Mouse (Mus musculus): ENCODE measurements at regions not wholly inside any gene's neighbourhood (a gene's known extent, or its start where the extent isn't known, plus 50 kb on each side); places are given as distances from the start of the nearest gene placed in this dataset.

GRCm38 (mm10) chrX:163452971-163453532 lies 96.4 kb downstream of the Grpr start:
- DNase-seq (ENCODE audit: low spot score), result no peak
- H3K9me3 ChIP-seq (replicated peaks), result no peaks in the 10 kb centered on the region
- no peaks in the 10 kb centered on the region for H3K36me3 ChIP-seq
- H3K4me3 ChIP-seq, result no peak overlapping the region
- 90% methylated on average over 8 of the region's 8 CpGs for WGBS
- H3K4me1 ChIP-seq, result no peaks in the 10 kb centered on the region
- peaks cover 72% of the 10 kb centered on the region for H3K27me3 ChIP-seq (ENCODE audit: low read depth, poor library complexity, severe bottlenecking)
- H3K27ac ChIP-seq (replicated peaks), result no peak overlapping the region

GRCm38 (mm10) chrX:163405586-163405985 lies 143.9 kb downstream of the Grpr start:
- Histone ChIP-seq H3K4me3 (no peak overlapping the region), H3K4me1 (peaks cover 3% of the 10 kb centered on the region; the same call in 1 of the 2 replicates), H3K36me3 (no peaks in the 10 kb centered on the region), H3K9me3 (replicated peaks) (no peaks in the 10 kb centered on the region), H3K27ac (replicated peaks) (no peak overlapping the region), H3K27me3 (ENCODE audit: low read depth, poor library complexity, severe bottlenecking) (peaks cover 66% of the 10 kb centered on the region)
- WGBS, result 37% methylated on average over 3 of the region's 3 CpGs
- peak; percentile 11 for DNase-seq (ENCODE audit: low spot score)

- Histone ChIP-seq H3K27me3 (ENCODE audit: low read depth, poor library complexity, severe bottlenecking) (peaks cover 71% of the 10 kb centered on the region), H3K36me3 (no peaks in the 10 kb centered on the region), H3K4me1 (no peaks in the 10 kb centered on the region), H3K27ac (replicated peaks) (no peak overlapping the region), H3K4me3 (no peak overlapping the region), H3K9me3 (replicated peaks) (no peaks in the 10 kb centered on the region)
- DNase-seq (ENCODE audit: low spot score), result no peak
- 88% methylated on average over 2 of the region's 2 CpGs for WGBS
Measured at GRCm38 (mm10) chrX:163386380-163386779, 163.1 kb downstream of the Grpr start.
